Mouse (Mus musculus) myocyte (in vitro differentiated cells): Measurements from ENCODE around the gene Myom3.

ENCODE experiments used
- CEBPB ChIP-seq: IDR thresholded peaks from 2 replicates; pipeline ENCODE4 v1.6.1; 2011; ENCODE audit warnings: mild to moderate bottlenecking, moderate library complexity; ENCODE audit not compliant: poor library complexity, insufficient read depth, severe bottlenecking
- MYOD1 ChIP-seq, 3 experiments: IDR thresholded peaks; one replicate each; pipeline ENCODE4 v1.6.1; 2011; ENCODE audit warnings: control low read depth in 2 of 3, low read depth in 2 of 3, mild to moderate bottlenecking in 2 of 3, moderate library complexity in 1 of 3; ENCODE audit not compliant: insufficient read length in 2 of 3, control insufficient read depth in 1 of 3
- POLR2A ChIP-seq: IDR thresholded peaks from one replicate; pipeline ENCODE4 v1.6.1; 2011; ENCODE audit warnings: low read depth, mild to moderate bottlenecking, control low read depth, moderate library complexity; ENCODE audit not compliant: insufficient read length
- POLR2AphosphoS2 ChIP-seq: IDR thresholded peaks from one replicate; pipeline ENCODE4 v1.6.1; 2011; ENCODE audit warnings: low read depth, control low read depth; ENCODE audit not compliant: insufficient read length
- REST ChIP-seq: IDR thresholded peaks from one replicate; pipeline ENCODE4 v1.6.1; 2011; ENCODE audit warnings: mild to moderate bottlenecking, control low read depth, moderate library complexity; ENCODE audit not compliant: insufficient read depth, insufficient read length
- SRF ChIP-seq: IDR thresholded peaks from one replicate; pipeline ENCODE4 v1.6.1; 2011; ENCODE audit warnings: low read depth; ENCODE audit not compliant: control insufficient read depth, insufficient read length

DNA sequence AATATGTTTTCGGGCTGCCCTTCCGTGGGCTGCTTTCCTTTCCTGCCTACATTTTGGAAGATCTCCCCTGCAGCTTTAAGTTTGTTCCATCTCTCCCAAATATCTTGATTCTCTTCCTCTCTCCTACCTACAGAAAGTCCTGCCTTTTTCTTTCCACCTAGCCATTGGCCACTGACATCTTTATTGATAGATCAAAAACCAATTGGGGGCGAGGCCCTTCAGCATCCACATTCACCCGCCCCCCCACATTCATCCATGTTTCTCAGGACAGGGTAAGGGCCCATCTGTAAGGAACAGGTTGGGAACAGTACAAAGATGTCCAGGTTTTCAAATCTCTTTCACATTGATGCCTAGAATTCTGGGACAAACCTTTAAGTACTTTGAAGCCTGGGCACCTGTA is 17.3 kb downstream of the Myom3 start:
- TF ChIP-seq MYOD1 (IDR thresholded peaks at IDR 0.05; ENCODE audit: control insufficient read depth in 1 of 3, insufficient read length in 2 of 3, low read depth in 2 of 3) (no peak), POLR2A (no peak), POLR2AphosphoS2 (no peak), SRF (no peak), CEBPB (no peak), REST (no peak)
